Mouse (Mus musculus) megakaryocyte, adult 5-6 weeks (primary cell): ENCODE results near the gene Ccdc9. TPM values are rescaled to one million over a fixed set of nuclear protein-coding genes. Genes with fewer than 3 reads are reported as not detected.
A peak's percentile ranks its signal among the peaks of the same experiment; 100 is the strongest.
"Not testable (repeated sequence)": the region's sequence is repeated elsewhere in the genome, so short reads cannot be mapped to it uniquely, and the experiment has no call there.

ENCODE experiments used
- ATAC-seq: 2 replicates; pipeline ENCODE4 v1.8.0; 2016; ENCODE audit warnings: mild to moderate bottlenecking, inconsistent platforms; ENCODE audit not compliant: poor library complexity, severe bottlenecking
- total RNA-seq, 2 experiments: library from RNA; stranded (forward) in 1 of 2; stranded (reverse) in 1 of 2; fragments of 153-499, 151-499 nt in 1 of 2; fragments of 221-1000, 200-1000 nt in 1 of 2; gene quantifications; 2 replicates each; pipeline versions ENCODE4 v1.2.3 to v1.2.4; 2015 to 2017

The Ccdc9 gene
- total RNA-seq, 2 experiments from 2014 or later, result 30.3 to 117 TPM

- ATAC-seq, result peak; percentile 10; the same call in 1 of the 2 replicates
Measured at GRCm38 (mm10) chr7:16308555-16309317, 22.1 kb upstream of the Ccdc9 start.

GRCm38 (mm10) chr7:16308093-16308492 lies 21.5 kb upstream of the Ccdc9 start, which contains the start of gene Bbc3:
Bbc3 (plus strand) TSS chr7:16308393.
- ATAC-seq, result not testable (repeated sequence)

- ATAC-seq, result not testable (repeated sequence)
Measured at GRCm38 (mm10) chr7:16307141-16307540, 20.5 kb upstream of the Ccdc9 start.

- peak; percentile 31 for ATAC-seq
Measured at GRCm38 (mm10) chr7:16299419-16300035, 12.9 kb upstream of the Ccdc9 start.

- no peak for ATAC-seq
Measured at GRCm38 (mm10) chr7:16298927-16299326, 12.3 kb upstream of the Ccdc9 start.

- ATAC-seq, result no peak
Measured at GRCm38 (mm10) chr7:16297616-16298015, 11.0 kb upstream of the Ccdc9 start.

- ATAC-seq, result peak; percentile 68
Measured at GRCm38 (mm10) chr7:16296766-16297390, 10.3 kb upstream of the Ccdc9 start.

GRCm38 (mm10) chr7:16296146-16296545 lies 9.6 kb upstream of the Ccdc9 start:
- ATAC-seq, result no peak

- ATAC-seq, result peak; percentile 67
Measured at GRCm38 (mm10) chr7:16295321-16295900, 8.8 kb upstream of the Ccdc9 start.

- ATAC-seq, result peak; percentile 76
Measured at GRCm38 (mm10) chr7:16294837-16295236, 8.2 kb upstream of the Ccdc9 start.

GRCm38 (mm10) chr7:16294346-16294745 lies 7.8 kb upstream of the Ccdc9 start:
- peak; percentile 16; the same call in 1 of the 2 replicates for ATAC-seq

- no peak for ATAC-seq
Measured at GRCm38 (mm10) chr7:16287791-16288190, 1.2 kb upstream of the Ccdc9 start.

- ATAC-seq, result no peak
Measured at GRCm38 (mm10) chr7:16287016-16287415, 421 bp upstream of the Ccdc9 start.

- ATAC-seq, result peak; percentile 11
Measured at GRCm38 (mm10) chr7:16285450-16286025, 1.1 kb downstream of the Ccdc9 start.

- ATAC-seq, result no peak
Measured at GRCm38 (mm10) chr7:16284904-16285303, 1.7 kb downstream of the Ccdc9 start.

GRCm38 (mm10) chr7:16284001-16284400 lies 2.6 kb downstream of the Ccdc9 start:
- no peak for ATAC-seq

GRCm38 (mm10) chr7:16282334-16282733 lies 4.3 kb downstream of the Ccdc9 start:
- no peak for ATAC-seq

GRCm38 (mm10) chr7:16280721-16281120 lies 5.9 kb downstream of the Ccdc9 start:
- ATAC-seq, result no peak

- ATAC-seq, result no peak
Measured at GRCm38 (mm10) chr7:16274922-16275890, 11.4 kb downstream of the Ccdc9 start.

- peak; percentile 66 for ATAC-seq
Measured at GRCm38 (mm10) chr7:16273766-16274140, 12.8 kb downstream of the Ccdc9 start.
